Mouse (Mus musculus): ENCODE data around the gene Galnt7.

Gene Galnt7

DNA sequence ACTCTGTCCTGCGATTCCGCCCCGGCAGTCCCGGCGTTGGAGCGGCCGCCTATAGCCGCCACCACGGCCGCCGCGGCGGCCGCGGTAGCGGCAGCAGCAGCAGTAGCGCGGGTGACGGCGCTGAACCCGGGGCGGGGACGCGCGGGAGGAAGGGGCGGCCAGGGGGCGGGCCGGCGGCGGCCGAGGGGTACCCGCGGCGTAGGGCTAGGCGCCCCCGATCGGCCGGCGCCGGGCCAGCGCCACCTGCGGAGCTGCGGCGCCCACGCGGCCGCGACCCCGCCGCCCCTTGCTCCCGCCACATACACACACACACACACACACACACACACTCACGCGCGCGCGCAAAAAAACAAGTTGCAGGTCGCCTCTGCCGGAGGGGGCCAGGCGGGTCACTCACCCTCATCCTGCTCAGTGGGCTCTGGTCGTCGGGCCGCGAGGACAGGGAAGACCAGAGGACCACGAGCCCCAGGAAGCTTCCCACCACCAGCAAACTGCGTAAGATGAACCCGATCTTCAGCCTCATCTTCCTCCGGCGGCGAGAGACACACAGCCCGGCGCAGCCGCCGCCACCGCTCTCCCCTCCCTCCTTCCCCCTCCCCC, at the start of gene Galnt7:
Galnt7 (minus strand) TSS at position 577 of the 600 bp plus-strand sequence.
- DNase-seq = peak; percentile 82 to 86

DNA sequence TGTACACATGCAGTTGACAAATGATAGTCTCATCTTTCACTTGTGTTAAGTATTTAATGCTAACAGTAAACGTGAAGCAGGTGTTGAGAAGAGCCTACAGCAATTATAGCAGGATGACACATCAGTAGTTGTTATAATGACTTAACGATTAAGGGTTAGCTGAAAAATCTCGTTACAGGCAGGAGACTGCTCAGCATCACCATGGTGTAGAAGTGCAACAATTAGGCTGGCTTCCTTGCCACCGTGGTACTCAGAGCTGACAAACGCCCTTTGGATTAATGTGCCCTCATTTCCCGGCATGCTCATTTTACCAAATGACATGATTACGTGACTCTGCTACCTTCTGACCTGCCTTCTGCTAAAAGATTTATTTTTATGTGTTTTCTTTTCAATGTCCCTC, 35.8 kb upstream of the Galnt7 start:
- DNase-seq = no peak

DNA sequence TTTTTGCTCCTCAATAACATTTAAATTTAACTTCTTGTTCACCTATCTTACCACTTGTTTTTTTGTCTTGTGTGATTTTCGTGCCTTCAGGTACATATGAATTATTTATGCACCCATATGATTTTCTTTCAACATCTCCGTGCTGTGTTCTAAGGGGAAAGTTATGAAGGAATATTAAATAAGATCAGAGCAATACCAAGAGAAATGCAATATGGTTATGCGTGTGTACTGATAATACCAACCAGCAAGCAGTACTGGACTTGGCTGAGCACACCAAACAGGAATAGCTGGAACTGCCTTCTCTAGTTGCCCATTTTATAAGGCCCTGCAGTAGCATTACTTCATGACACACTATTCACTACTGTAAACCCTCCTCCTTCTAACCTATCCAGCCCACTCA, 33.0 kb upstream of the Galnt7 start:
- no peak for DNase-seq

DNA sequence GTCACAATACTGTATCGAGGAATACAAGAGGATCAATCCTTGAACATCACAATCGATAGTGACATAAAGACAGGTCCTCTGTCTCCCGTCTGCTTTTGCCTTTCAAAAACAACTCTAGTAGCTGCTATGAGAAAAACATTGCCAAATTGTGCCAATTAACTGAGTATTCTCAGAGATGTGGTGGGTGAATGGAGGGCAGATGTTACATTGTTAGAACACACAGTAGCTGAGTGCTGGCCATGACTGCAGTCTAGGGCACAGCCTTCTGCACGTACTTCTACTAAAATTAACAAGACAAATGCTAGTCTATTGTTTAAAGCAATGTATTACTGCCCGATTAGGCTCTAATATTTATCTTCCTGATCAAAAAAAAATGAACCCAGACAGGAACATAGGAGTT, 27.2 kb upstream of the Galnt7 start:
- DNase-seq = no peak

DNA sequence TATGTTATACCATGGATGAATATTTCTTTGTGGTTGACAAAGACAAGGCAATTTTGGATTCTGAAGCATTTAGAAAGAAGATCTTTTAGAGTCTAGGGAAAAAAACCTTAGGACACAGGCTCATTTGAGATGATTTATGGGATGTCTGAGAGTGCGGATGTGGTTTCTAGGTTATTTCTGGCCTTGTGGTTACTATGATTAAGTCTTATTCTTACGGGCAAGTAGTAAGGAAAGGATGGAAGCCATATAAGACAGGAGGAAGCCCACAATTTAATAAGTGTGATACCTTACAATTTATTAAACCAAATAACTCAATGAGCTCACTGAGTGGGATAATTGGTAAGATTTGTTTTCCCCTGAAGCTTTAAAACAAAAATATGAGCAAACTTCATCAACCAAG, 11.3 kb upstream of the Galnt7 start:
- DNase-seq = no peak

DNA sequence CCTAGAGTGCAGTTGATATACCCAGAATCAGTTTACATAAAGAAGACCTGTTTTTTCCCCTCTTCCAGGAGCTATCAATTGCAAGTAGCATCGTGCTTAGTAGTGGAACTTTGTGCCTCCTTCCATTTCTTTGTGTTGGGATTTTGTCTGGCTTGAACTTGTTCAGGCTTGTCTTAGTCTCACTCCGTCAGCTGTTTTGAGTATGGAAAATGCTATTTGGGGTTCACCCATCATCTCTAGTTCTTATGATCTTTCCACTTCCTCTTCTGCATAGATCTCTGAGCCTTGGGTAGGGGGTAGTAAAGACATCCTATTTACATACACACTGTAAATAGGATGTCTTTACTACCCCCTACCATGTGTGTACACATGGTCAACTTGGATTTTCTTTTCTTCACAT, 7.2 kb upstream of the Galnt7 start:
- DNase-seq = no peak

DNA sequence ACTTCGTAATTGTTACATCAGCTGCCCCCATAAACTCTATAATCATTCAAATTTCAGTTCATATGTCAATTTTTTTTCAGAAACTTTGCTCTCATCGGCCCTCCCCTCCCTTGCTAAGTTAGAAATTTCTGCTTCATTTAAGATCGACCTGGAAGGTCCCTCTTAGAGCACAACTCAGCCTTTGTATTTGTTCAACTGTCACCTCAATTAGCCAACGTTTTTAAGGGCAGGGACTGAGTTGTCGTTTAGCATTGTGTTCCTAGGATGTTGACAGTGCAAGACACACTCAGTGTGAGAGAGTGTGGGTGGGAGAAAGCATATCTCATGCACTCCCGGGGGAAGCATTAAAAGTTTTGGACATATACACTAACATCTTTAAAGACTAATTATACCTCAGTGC, 3.6 kb upstream of the Galnt7 start:
- no peak for DNase-seq

DNA sequence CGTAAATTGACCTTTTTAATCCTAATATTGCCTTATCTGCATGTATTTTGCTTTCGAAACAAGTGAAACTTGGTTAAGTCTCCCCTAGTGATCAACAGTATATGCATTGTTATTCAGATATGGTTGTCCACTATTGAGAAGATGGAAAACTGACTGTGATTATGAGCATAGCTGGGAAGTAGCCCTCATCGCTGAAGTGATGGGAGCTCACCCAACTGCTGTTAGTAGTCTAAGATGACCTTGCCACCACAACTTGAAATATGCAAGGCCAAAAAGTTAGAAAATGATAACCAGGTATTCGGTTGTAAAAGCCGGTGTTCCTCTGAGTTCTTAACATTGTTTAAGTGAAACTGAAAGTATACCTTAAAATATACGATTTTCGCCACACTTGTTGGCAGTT, 1.3 kb upstream of the Galnt7 start:
- DNase-seq = no peak

DNA sequence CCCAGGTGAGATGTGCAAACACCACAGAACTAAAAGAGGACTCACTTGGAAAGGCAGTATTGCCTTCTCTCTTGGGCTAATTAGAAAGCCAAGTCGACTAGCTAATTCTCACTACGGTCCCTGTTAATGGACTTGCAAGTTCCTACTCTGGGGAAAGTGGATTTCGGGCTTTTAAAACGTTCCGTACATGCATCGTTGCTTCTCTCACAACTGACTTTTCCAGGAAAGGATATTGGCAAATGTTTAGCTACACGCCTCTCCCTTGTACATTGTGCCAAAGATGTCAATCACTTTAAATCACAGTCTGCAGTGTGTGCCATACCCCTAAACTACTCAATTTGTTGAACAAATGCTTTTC, 915 bp upstream of the Galnt7 start:
- DNase-seq = no peak

DNA sequence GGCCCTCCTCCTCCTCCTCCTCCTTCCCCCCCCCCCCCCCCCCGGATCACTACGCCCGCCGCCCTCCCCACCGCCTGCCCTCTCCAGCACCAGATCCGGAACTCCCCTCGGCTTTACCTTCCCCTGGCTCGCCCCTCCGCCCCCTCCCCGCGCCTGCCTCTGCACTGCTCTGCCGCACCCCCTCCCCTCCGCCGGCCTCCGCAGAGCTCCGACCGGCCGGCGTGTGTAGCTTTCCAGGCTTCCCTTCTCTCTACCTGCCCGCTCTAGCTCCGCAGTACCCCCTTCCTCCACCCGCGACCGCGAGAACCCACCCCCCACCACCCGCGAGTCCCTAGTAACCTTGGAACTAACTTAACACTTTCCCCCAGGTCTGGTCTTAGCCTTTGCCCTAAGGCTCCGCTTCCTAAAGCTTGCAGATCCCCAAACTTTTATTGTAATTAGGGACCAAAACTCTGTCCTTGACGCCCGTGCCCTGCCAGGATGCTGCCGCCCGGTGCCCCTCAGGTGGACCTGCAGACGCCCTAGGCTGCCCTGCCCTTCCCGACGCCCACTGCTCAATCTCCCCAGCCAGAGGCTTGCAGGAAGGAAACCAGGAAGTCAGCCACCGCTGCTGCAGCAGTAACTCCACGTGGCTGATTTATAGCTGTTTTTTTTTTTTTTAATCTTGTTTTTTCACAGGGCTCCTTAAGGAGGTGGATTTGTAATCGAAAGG, 380 bp upstream of the Galnt7 start:
- DNase-seq = peak; percentile 67 to 77

DNA sequence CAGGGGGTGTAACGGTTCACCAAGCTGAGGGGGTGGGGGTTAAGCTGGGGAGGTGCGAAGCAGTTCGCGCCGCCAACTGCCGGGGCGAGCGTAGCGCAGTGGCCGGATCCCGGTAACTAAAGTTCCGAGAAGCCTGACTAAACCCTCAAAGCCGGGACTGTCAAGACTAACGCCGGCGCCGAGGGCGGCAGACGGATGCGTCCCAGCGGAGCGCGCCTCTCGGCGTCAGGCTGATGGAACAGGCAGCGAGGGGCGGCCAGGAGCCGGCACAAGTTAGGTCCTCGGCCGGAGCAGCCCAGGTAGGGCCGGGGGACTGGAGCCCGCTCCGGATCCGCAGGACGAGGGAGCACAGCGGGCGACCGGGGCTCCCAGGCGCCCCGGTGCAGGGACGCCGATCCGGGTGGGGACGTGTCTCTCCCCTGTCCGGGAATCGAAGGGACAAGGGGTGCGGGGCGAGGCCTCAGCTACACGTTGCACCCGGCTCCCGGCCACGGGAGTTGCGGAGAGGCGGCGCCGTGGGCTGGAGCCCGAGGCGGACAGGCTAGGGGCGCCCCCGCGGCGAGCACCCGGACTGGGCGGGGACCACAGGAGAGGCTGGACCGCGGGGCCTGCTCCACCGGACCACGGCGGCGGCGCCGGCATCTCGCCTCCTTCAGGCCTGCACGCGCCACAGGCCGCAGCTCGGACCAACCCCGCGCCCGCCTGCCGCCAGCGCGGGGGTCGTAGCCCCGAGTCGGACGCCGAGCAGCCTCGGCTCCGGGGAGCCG, 960 bp downstream of the Galnt7 start:
- DNase-seq = peak; percentile 67 to 75

DNA sequence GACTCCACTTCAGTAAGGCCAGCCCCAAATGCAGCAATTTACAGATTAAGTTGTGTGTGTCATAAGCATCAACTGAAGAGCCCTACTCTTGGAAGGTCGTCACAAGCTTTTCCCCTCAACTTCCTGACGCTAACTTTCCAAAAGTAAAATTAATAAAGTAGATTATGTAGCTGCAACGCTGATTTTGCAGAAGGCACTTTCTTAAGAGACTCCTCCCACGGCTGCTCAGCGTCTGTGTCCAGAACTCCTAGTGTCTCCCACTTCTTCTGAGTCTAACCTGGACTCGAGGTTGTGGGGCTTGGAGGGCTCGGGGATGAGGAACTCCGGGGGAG, 1.5 kb downstream of the Galnt7 start:
- no peak for DNase-seq

DNA sequence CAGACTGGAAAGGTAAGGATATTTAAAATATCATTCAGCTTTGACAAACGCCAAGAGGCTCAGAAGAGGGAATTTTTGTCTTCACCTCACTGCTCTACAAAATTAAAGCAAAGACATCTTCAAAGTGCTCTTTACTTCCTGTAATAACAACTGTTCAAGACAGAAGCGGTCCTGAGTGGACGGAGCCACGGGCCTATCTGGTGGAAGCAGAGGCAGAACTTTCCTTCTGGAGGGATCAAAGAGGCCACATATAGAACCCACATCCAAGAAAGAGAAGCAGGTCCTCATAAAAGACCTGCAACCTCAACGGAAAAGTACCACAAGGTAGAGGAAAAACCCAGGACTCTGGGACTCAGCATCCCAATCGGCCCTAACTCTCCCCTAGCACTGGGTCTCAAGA, 2.6 kb downstream of the Galnt7 start:
- no peak for DNase-seq

DNA sequence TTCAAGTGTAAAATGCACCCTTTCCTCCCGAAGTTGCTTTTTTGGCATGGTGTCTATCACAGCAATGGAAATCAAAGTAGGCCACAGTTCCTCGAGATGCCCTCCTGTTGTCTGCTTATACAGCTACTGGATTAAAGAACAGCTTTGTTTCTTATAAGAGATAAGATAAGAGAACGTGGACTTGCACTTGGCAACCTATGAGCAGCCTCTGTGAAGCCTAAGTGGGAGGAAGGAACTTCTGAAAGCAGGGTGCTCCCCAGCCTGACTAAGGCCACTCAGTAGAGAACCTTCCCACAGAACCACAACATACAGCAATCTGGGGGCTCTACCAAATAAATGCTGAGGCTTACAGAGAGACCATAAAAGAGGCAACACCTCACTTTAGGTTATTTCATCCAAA, 5.3 kb downstream of the Galnt7 start:
- no peak for DNase-seq

DNA sequence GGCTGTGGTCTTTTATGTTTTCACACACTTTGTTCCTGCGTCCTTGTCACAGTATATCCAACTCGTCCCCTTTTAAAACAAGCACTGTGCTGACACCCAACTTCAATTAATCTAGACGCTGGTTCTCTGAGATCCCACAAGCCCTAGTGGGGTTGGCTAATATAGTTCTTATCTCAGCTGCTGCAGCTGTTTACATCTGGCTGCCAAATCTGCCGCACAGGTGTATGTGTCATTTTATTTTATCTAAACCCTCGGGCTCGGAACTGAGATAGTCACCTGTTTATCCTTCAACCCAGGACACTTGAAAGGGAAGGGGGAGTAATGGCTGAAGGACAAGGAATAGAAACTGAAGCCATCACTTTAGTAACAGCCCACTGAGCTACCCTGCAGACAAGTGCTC, 8.6 kb downstream of the Galnt7 start:
- no peak for DNase-seq

DNA sequence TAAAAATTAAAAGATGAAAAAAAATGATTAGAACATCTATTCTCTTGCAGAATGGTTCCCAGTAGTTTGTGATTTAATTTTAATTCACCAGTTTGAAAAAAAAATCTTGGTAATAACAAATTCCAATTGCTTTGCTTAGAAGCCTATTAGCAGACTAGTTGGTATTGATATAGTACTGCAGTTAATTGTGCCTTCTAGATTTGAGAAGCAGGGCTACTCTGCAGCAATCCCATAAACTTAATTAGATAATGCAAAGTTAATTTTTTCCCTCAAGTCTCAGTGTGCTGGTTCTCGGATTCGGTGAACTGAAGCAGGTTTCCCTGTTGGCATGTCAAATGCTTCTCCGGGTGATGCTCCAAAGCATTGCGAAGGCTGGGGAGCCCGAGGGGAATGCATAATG, 10.1 kb downstream of the Galnt7 start:
- no peak for DNase-seq

DNA sequence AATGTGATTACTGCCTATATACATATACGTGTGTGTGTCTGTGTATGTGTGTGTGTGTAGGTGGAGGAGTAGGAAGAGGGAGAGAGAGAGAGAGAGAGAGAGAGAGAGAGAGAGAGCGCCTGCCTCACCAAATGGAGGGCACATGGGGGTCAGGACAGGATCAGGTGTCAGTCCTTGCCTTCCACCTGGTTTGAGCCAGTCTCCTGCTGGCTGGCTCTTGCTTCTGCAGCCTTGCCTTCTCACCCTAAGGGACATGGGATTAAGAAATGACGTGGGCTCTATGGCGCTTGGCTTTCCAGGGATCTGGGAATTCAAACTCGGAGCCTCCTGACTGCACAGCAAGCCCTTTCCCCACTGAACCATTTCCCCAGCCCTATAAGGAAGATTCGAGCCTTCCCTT, 13.9 kb downstream of the Galnt7 start:
- no peak for DNase-seq

DNA sequence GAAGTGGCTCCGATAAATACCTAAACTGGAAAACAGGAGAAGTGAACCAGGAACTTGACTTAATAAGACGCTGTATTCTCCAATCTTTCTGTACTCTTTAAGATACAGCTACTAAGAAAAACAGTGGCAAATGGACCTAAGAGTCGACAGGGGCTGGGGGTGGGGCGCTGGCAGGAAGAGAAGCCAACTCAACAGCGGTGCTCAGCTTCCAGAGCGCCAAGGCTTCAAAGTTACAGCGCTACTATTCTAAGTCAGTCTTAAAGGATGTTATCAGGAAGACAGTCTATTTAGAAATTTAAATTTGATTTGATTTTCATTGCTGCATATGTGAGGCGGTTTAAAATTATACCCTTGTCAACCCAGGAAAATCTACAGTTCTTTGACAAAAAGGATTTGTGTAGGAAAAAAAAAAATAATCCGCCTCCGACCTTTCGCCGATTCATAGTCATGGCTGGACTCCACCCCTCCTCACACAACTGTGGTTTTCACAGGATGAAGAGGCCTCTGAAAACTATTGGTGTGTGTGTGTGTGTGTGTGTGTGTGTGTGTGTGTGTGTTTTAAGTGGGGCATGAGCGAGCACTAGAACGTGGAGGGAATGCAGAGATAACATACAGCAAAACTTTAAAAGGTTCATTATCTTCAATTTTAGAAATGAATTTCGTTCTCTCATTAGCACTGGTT, 15.1 kb downstream of the Galnt7 start:
- peak; percentile 31 to 45 for DNase-seq

DNA sequence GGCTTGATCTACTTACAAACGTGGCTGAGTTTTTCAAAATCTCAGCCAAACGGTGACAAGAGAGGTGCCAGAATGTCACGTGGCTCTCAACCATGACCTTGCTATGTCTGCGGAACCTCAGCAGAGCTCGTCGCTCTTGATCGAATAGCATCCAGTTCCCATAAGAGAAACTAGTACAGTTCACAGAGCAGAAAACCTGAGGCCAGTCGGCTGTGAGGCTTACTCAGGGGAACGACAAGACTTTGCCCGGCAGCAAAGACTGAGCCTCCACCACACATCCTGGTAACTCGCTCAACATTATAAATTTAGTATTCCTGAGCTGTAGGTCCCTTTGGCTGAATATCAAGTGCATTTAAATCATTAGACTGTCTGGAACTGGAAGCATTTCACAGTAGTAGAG, 16.1 kb downstream of the Galnt7 start:
- DNase-seq = no peak

DNA sequence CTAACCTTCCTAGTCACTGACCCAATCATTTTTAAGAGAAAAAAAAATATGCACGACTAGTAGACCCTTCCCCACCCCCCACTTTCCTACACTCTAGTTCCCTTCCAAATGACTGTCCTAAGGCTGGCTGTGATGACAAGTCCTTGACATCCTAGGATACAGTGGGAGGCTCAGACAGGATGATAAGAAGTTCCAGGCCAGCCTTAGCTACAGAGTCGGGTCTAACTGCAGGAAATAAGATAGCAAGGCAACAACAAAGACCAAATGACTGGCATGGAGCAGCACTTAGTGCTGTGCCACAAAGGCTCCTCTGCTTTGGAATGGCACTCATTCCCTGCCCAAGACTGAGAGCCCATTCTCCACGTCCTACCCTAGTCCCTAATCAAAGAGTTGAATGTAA, 16.6 kb downstream of the Galnt7 start:
- DNase-seq = no peak

DNA sequence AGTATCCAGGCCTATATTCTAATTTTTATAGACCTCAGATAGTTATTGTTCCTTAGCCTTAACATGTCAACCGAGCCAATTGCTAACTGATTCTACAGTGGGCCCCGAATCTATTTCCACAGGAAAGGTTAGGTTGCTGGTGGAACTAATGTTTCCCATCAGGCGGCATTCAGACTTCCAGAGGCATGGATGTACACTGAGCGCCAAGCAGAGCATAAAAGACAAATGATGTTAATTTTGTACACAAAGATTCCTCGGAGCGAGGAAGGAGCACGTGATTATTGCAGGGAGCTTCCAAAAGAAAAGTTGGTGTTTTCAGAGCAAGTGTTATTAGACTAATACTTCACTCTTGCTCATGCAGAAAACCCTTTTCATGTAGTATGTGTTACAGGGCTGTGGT, 21.1 kb downstream of the Galnt7 start:
- DNase-seq = no peak

DNA sequence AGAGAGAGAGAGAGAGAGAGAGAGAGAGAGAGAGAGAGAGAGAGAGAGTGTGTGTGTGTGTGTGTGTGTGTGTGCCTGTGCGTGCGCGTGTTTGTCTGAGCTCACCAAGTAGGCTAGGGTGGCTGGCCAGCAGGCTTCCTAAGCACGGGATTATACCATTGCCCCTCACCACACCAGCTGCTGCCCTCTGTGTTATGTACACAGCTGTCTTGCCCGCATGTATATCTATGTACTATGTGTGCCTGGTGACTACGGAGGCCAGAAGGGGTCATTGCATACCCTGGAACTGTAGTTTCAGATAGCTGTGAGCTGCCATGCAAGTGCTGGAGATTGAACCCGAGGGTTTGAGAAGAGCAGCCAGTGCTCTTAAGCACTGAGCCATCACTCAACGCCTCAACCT, 22.7 kb downstream of the Galnt7 start:
- DNase-seq = no peak

DNA sequence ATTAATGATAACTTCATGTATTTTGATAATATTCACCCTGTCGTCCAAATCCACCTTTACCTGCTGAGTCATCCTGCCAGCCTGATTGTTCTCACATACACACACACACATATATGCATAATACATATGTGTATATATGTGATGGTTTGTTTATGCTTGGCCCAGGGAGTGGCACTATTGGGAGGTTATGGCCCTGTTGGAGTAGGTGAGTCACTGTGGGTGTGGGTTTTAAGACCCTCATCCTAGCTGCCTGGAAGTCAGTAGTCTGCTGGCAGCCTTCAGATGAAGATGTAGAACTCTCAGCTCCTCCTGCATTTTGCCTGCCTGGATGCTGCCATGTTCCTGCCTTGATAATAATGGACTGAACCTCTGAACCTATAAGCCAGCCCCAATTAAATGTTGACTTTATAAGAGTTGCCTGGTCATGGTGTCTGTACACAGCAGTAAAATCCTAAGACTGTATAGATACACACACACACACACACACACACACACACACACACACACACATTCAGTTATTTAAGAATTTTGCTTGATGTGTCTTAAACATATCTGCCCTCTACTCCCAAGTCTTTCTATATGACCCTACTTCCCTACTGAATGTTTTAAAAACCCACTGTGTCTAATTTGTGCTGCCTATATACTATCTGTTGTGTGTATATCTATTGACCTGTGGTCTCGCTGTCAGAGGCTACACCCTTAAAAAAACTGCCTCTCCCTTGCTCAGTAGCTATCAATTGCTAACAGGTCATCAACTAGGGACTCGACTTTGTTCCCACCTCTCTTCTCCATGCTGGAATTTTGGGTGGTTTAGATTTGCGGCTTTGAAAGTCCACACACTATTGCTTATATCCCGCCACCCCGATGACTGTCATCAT, 23.8 kb downstream of the Galnt7 start:
- no peak for DNase-seq

Measured in thymus, postnatal 36 days (tissue).